Mouse (Mus musculus): ENCODE measurements at regions not wholly inside any gene's neighbourhood (a gene's known extent, or its start where the extent isn't known, plus 50 kb on each side); places are given as distances from the start of the nearest gene placed in this dataset.

GRCm38 (mm10) chr14:24960875-24961274 lies 473.9 kb downstream of the Rps24 start:
- no peak for ATAC-seq (replicated peaks; ENCODE audit: low FRiP score, low read depth)
- TF ChIP-seq CTCF (IDR thresholded peaks at IDR 0.05; ENCODE audit: low read depth): no peak
- no peak overlapping the region for H3K4me2 ChIP-seq (ENCODE audit: low read length)
- no peak overlapping the region for H3K9ac ChIP-seq (ENCODE audit: low read depth, low read length)
- H3K4me3 ChIP-seq (replicated peaks; ENCODE audit: low read depth, low read length): no peak overlapping the region
- H3K27me3 ChIP-seq (ENCODE audit: insufficient read depth, low read length): no peaks in the 10 kb centered on the region
- 45% methylated on average over 3 of the region's 3 CpGs for WGBS
- H3K27ac ChIP-seq: no peak overlapping the region
- H3K36me3 ChIP-seq (ENCODE audit: insufficient read depth, low read length): no peaks in the 10 kb centered on the region
- H3K4me1 ChIP-seq (replicated peaks; ENCODE audit: insufficient read depth, low read length): no peaks in the 10 kb centered on the region
- no peaks in the 10 kb centered on the region for H3K9me3 ChIP-seq (replicated peaks; ENCODE audit: low read length)
- peak; percentile 35 for DNase-seq (ENCODE audit: low spot score)

GRCm38 (mm10) chr14:24961721-24962120 lies 474.8 kb downstream of the Rps24 start:
- no peak for DNase-seq (ENCODE audit: low spot score)
- H3K27ac ChIP-seq: no peak overlapping the region
- no peak for TF ChIP-seq CTCF (IDR thresholded peaks at IDR 0.05; ENCODE audit: low read depth)
- no peaks in the 10 kb centered on the region for H3K27me3 ChIP-seq (ENCODE audit: insufficient read depth, low read length)
- WGBS: 72% methylated on average over 3 of the region's 3 CpGs
- no peaks in the 10 kb centered on the region for H3K36me3 ChIP-seq (ENCODE audit: insufficient read depth, low read length)
- no peak overlapping the region for H3K9ac ChIP-seq (ENCODE audit: low read depth, low read length)
- H3K4me2 ChIP-seq (ENCODE audit: low read length): no peak overlapping the region
- no peak overlapping the region for H3K4me3 ChIP-seq (replicated peaks; ENCODE audit: low read depth, low read length)
- H3K4me1 ChIP-seq (replicated peaks; ENCODE audit: insufficient read depth, low read length): no peaks in the 10 kb centered on the region
- ATAC-seq (replicated peaks; ENCODE audit: low FRiP score, low read depth): no peak
- no peaks in the 10 kb centered on the region for H3K9me3 ChIP-seq (replicated peaks; ENCODE audit: low read length)

GRCm38 (mm10) chr14:24969584-24969983 lies 482.7 kb downstream of the Rps24 start:
- DNase-seq (ENCODE audit: low spot score) (no peak), ATAC-seq (replicated peaks; ENCODE audit: low FRiP score, low read depth) (no peak)
- Histone ChIP-seq H3K4me3 (replicated peaks; ENCODE audit: low read depth, low read length) (no peak overlapping the region), H3K4me1 (replicated peaks; ENCODE audit: insufficient read depth, low read length) (no peaks in the 10 kb centered on the region), H3K27me3 (ENCODE audit: insufficient read depth, low read length) (no peaks in the 10 kb centered on the region), H3K9ac (ENCODE audit: low read depth, low read length) (no peak overlapping the region), H3K4me2 (ENCODE audit: low read length) (no peak overlapping the region), H3K27ac (no peak overlapping the region), H3K36me3 (ENCODE audit: insufficient read depth, low read length) (no peaks in the 10 kb centered on the region), H3K9me3 (replicated peaks; ENCODE audit: low read length) (no peaks in the 10 kb centered on the region)
- 64% methylated on average over 2 of the region's 2 CpGs for WGBS
- TF ChIP-seq CTCF (IDR thresholded peaks at IDR 0.05; ENCODE audit: low read depth): no peak

DNA sequence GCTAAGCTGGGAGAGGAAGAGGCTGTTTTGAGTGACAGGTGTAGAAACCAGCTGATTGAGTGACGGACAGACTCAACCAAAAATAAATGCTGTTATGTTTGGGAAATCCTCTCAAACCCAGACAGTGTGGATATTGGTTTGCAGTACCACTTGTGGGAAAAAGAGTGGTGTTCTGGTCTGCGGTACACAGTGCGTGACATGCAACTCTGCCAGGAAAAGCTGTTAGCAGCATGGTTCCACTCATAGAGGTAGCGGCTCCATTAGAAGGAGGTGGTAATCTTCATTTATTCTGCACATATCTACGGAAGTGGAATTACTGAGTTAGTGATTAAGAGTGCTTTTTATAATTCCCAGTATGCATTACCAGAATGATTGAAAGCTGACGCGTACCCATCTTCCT lies 485.4 kb downstream of the Rps24 start:
- H3K9me3 ChIP-seq (replicated peaks; ENCODE audit: low read length): no peaks in the 10 kb centered on the region
- no peaks in the 10 kb centered on the region for H3K27me3 ChIP-seq (ENCODE audit: insufficient read depth, low read length)
- H3K36me3 ChIP-seq (ENCODE audit: insufficient read depth, low read length): no peaks in the 10 kb centered on the region
- no peak overlapping the region for H3K9ac ChIP-seq (ENCODE audit: low read depth, low read length)
- 95% methylated on average over 7 of the region's 7 CpGs for WGBS
- no peak overlapping the region for H3K27ac ChIP-seq
- ATAC-seq (replicated peaks; ENCODE audit: low FRiP score, low read depth) (no peak), DNase-seq (ENCODE audit: low spot score) (no peak)
- no peak overlapping the region for H3K4me2 ChIP-seq (ENCODE audit: low read length)
- no peaks in the 10 kb centered on the region for H3K4me1 ChIP-seq (replicated peaks; ENCODE audit: insufficient read depth, low read length)
- no peak for TF ChIP-seq CTCF (IDR thresholded peaks at IDR 0.05; ENCODE audit: low read depth)
- H3K4me3 ChIP-seq (replicated peaks; ENCODE audit: low read depth, low read length): no peak overlapping the region

DNA sequence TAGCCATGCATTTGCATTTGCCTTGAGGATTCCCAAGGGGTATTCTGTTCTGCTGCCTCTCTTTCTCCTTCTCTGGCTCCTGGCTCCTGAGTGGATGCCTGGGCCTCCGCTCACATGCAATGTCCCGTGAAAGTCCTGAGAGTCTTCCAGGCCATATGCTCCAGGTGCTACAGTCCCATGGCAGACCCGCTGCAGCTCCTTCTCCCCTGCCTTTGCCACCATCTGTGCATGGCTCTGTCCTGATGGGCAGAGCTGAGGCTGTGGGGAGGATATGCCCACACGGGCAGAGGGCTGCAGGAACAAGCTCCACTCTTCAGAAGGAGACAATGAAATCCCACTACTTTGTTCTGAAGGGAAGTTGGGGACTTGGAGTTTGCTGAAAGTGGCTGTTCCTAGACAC lies 485.9 kb upstream of the Zmiz1 start:
- Histone ChIP-seq H3K36me3 (ENCODE audit: insufficient read depth, low read length) (no peaks in the 10 kb centered on the region), H3K4me1 (replicated peaks; ENCODE audit: insufficient read depth, low read length) (no peaks in the 10 kb centered on the region), H3K27me3 (ENCODE audit: insufficient read depth, low read length) (no peaks in the 10 kb centered on the region), H3K4me2 (ENCODE audit: low read length) (no peak overlapping the region), H3K9ac (ENCODE audit: low read depth, low read length) (no peak overlapping the region), H3K4me3 (replicated peaks; ENCODE audit: low read depth, low read length) (no peak overlapping the region), H3K9me3 (replicated peaks; ENCODE audit: low read length) (no peaks in the 10 kb centered on the region), H3K27ac (no peak overlapping the region)
- 79% methylated on average over 4 of the region's 4 CpGs for WGBS
- no peak for DNase-seq (ENCODE audit: low spot score)
- no peak for ATAC-seq (replicated peaks; ENCODE audit: low FRiP score, low read depth)
- no peak for TF ChIP-seq CTCF (IDR thresholded peaks at IDR 0.05; ENCODE audit: low read depth)

DNA sequence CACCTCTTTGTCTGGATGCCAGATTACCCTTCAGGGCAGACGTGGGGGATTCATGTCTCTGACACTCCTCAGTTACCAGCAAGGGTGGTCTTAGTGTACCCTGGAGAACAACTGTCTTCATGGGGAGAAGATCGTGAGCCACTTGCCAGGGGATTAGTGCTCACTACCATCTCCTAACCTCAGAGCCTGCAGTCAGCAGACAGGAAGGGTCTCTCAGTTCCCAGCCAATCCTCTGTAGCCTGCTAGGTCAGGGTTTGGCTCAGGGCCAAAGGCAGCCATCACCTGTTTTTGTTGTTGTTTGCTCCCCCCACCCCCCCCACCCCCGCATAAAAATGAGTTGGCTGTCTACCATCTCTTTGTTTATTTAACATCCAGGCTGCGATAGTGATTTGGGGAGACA lies 485.4 kb upstream of the Zmiz1 start:
- Histone ChIP-seq H3K27ac (no peak overlapping the region), H3K36me3 (ENCODE audit: insufficient read depth, low read length) (no peaks in the 10 kb centered on the region), H3K4me2 (ENCODE audit: low read length) (no peak overlapping the region), H3K4me1 (replicated peaks; ENCODE audit: insufficient read depth, low read length) (no peaks in the 10 kb centered on the region), H3K9ac (ENCODE audit: low read depth, low read length) (no peak overlapping the region), H3K27me3 (ENCODE audit: insufficient read depth, low read length) (no peaks in the 10 kb centered on the region), H3K9me3 (replicated peaks; ENCODE audit: low read length) (no peaks in the 10 kb centered on the region), H3K4me3 (replicated peaks; ENCODE audit: low read depth, low read length) (no peak overlapping the region)
- 49% methylated on average over 4 of the region's 4 CpGs for WGBS
- DNase-seq (ENCODE audit: low spot score) (no peak), ATAC-seq (replicated peaks; ENCODE audit: low FRiP score, low read depth) (no peak)
- TF ChIP-seq CTCF (IDR thresholded peaks at IDR 0.05; ENCODE audit: low read depth): no peak

- Histone ChIP-seq H3K36me3 (ENCODE audit: insufficient read depth, low read length) (no peaks in the 10 kb centered on the region), H3K27ac (no peak overlapping the region), H3K27me3 (ENCODE audit: insufficient read depth, low read length) (no peaks in the 10 kb centered on the region), H3K4me3 (replicated peaks; ENCODE audit: low read depth, low read length) (no peak overlapping the region), H3K9me3 (replicated peaks; ENCODE audit: low read length) (no peaks in the 10 kb centered on the region), H3K4me2 (ENCODE audit: low read length) (no peak overlapping the region), H3K9ac (ENCODE audit: low read depth, low read length) (no peak overlapping the region), H3K4me1 (replicated peaks; ENCODE audit: insufficient read depth, low read length) (0 out of 2 replicates have a peak, but pooled peaks cover 4% of the 10 kb centered on the region)
- no peak for TF ChIP-seq CTCF (IDR thresholded peaks at IDR 0.05; ENCODE audit: low read depth)
- DNase-seq (ENCODE audit: low spot score) (no peak), ATAC-seq (replicated peaks; ENCODE audit: low FRiP score, low read depth) (no peak)
- WGBS: 69% methylated on average over 8 of the region's 8 CpGs
Observed at GRCm38 (mm10) chr14:24982489-24982888, 476.5 kb upstream of the Zmiz1 start.
